Mouse (Mus musculus) T-helper 2 cell (primary cell): ENCODE results near the gene Vmn2r27.

ENCODE experiments used
- in situ Hi-C: fragments of 300-600 bp; cut with MboI, MseI; formaldehyde crosslinking; loops from one replicate; pipeline ENCODE4 v1.15.1; 2025; ENCODE audit warnings: high pct_unique_total_duplicates

Gene Vmn2r27

GRCm38 (mm10) chr6:124231756-124232155, at the start of gene Vmn2r27:
Vmn2r27 (minus strand) TSS chr6:124231856.
- in situ Hi-C loops = no loop called here

GRCm38 (mm10) chr6:124278291-124278690, 46.6 kb upstream of the Vmn2r27 start:
- in situ Hi-C loops = no loop called here

GRCm38 (mm10) chr6:124277641-124278040, 46.0 kb upstream of the Vmn2r27 start:
- in situ Hi-C loops = no loop called here

- in situ Hi-C loops = loop anchor here (25.0 kb wide), 1 partner anchor 1386 kb away; no protein-coding TSS in a partner anchor
Observed at GRCm38 (mm10) chr6:124273231-124273880, 41.7 kb upstream of the Vmn2r27 start.

- in situ Hi-C loops = loop anchor here (25.0 kb wide), 1 partner anchor 1375 kb away; no protein-coding TSS in a partner anchor
Observed at GRCm38 (mm10) chr6:124262696-124263095, 31.0 kb upstream of the Vmn2r27 start.

GRCm38 (mm10) chr6:124260198-124260931, 28.7 kb upstream of the Vmn2r27 start:
- in situ Hi-C loops = loop anchor here (25.0 kb wide), 1 partner anchor 1373 kb away; no protein-coding TSS in a partner anchor

- in situ Hi-C loops = loop anchor here (5.0 to 25.0 kb wide), 3 partner anchors 121 to 1369 kb away; no protein-coding TSS in a partner anchor
Observed at GRCm38 (mm10) chr6:124255721-124256470, 24.2 kb upstream of the Vmn2r27 start.

GRCm38 (mm10) chr6:124202116-124202515, 29.5 kb downstream of the Vmn2r27 start:
- in situ Hi-C loops = no loop called here

- in situ Hi-C loops = no loop called here
Observed at GRCm38 (mm10) chr6:124168499-124169257, 63.0 kb downstream of the Vmn2r27 start.

- in situ Hi-C loops = no loop called here
Observed at GRCm38 (mm10) chr6:124166596-124166995, 65.1 kb downstream of the Vmn2r27 start.

GRCm38 (mm10) chr6:124149808-124150207, 81.8 kb downstream of the Vmn2r27 start:
- in situ Hi-C loops = no loop called here
